Comparison of ENCODE assay signal across 26 mouse cellular contexts in genomic region chr9:118623483-118623882, GRCm38 (mm10). TPM values are rescaled to one million over a fixed set of nuclear protein-coding genes. Genes with fewer than 3 reads are reported as not detected.
DNase-seq lines count a peak whose midpoint lies in the region; ATAC-seq and TF ChIP-seq lines count a peak whose summit lies in the region.
"Had no signal": no experiment of that assay in that cellular context is flagged by ENCODE, and none has a peak within 500 bp of the region (broad histone marks: within the 10 kb centered on the region; RNA-seq: fewer than 3 reads in every experiment).

No protein-coding gene starts in this region.

- no peak overlapping the region for H3K4me3 ChIP-seq in forebrain, embryonic 10.5 days
- H3K4me3 ChIP-seq in forebrain, embryonic 14.5 days (ENCODE audit: low read depth, low read length): no peak overlapping the region
- no peak overlapping the region for H3K4me3 ChIP-seq in lung, adult 2 months (replicated peaks; ENCODE audit: extremely low read depth, low read depth, low read length)
- H3K4me3 ChIP-seq: erythroblast, embryonic 14.5 days; forebrain, embryonic 13.5 days; heart, embryonic 12.5 days; layer of hippocampus, adult 2 months; limb, embryonic 15.5 days; lung, embryonic 15.5 days; myocyte; neural tube, embryonic 15.5 days; stomach, embryonic 15.5 days had no signal

- peaks cover 52% of the 10 kb centered on the region for H3K4me1 ChIP-seq in forebrain, embryonic 10.5 days
- H3K4me1 ChIP-seq in forebrain, embryonic 14.5 days (ENCODE audit: control insufficient read depth, insufficient read depth, low read length): peaks cover 8% of the 10 kb centered on the region
- H3K4me1 ChIP-seq in lung, adult 2 months (ENCODE audit: control insufficient read depth, insufficient read depth, low read length): peaks cover 5% of the 10 kb centered on the region
- H3K4me1 ChIP-seq: forebrain, embryonic 13.5 days; stomach, embryonic 15.5 days had no signal

- peaks cover 5% of the 10 kb centered on the region; the same call in 1 of the 2 replicates for H3K36me3 ChIP-seq in forebrain, embryonic 10.5 days (replicated peaks)
- no peaks in the 10 kb centered on the region for H3K36me3 ChIP-seq in forebrain, embryonic 14.5 days (ENCODE audit: control insufficient read depth, insufficient read depth, low read length)
- H3K36me3 ChIP-seq: limb, embryonic 15.5 days; neural tube, embryonic 15.5 days had no signal

- 62% methylated on average over 9 of the region's 9 CpGs for WGBS in forebrain, embryonic 10.5 days
- WGBS in forebrain, embryonic 14.5 days: 79% methylated on average over 9 of the region's 9 CpGs
- 64% methylated on average over 9 of the region's 9 CpGs for WGBS in lung, adult 2 months

- H3K9ac ChIP-seq in forebrain, embryonic 14.5 days (ENCODE audit: low read length): no peak overlapping the region
- H3K9ac ChIP-seq: forebrain, embryonic 13.5 days; heart, embryonic 12.5 days; limb, embryonic 15.5 days; liver, embryonic 14.5 days; lung, embryonic 15.5 days; neural tube, embryonic 15.5 days; stomach, embryonic 15.5 days had no signal

- H3K27me3 ChIP-seq in forebrain, embryonic 10.5 days (ENCODE audit: poor library complexity, severe bottlenecking): peaks cover 9% of the 10 kb centered on the region; the same call in 1 of the 2 replicates
- no peaks in the 10 kb centered on the region for H3K27me3 ChIP-seq in forebrain, embryonic 14.5 days (replicated peaks; ENCODE audit: control insufficient read depth, insufficient read depth, low read length)
- H3K27me3 ChIP-seq: forebrain, embryonic 13.5 days; heart, embryonic 12.5 days; limb, embryonic 15.5 days; lung, embryonic 15.5 days; neural tube, embryonic 15.5 days; stomach, embryonic 15.5 days had no signal

- H3K4me2 ChIP-seq in forebrain, embryonic 14.5 days (ENCODE audit: low read length): no peak overlapping the region
- H3K4me2 ChIP-seq: forebrain, embryonic 13.5 days; heart, embryonic 12.5 days; limb, embryonic 15.5 days; lung, embryonic 15.5 days; neural tube, embryonic 15.5 days; stomach, embryonic 15.5 days had no signal

- DNase-seq in forebrain, embryonic 10.5 days (ENCODE audit: extremely low spot score, low spot score): no peak
- DNase-seq in forebrain, embryonic 14.5 days (ENCODE audit: low spot score): no peak
- DNase-seq in lung, postnatal 36 days: peak; percentile 28
- no peak for DNase-seq in lung, adult 2 months
- DNase-seq in embryo, embryonic 9.5 days (ENCODE audit: extremely low spot score): peak; percentile 33
- no peak for DNase-seq in left cerebral cortex, adult 18-20 months (ENCODE audit: low spot score in 2 of 2)
- DNase-seq in cerebellum, adult 9-10 months: no peak
- DNase-seq: cerebellum, adult 11 months; gastrocnemius, postnatal 10 days; heart, adult 11 months; heart, postnatal 10 days; kidney, postnatal 14 days; lung, postnatal 4 days; thymus, postnatal 25 days had no signal

- H3K27ac ChIP-seq in forebrain, embryonic 10.5 days: peak overlapping the region; percentile 48; the same call in 1 of the 2 replicates
- H3K27ac ChIP-seq in forebrain, embryonic 14.5 days (ENCODE audit: low read depth, low read length): no peak overlapping the region
- H3K27ac ChIP-seq: forebrain, embryonic 13.5 days; layer of hippocampus, adult 2 months; limb, embryonic 15.5 days; liver, embryonic 14.5 days; neural tube, embryonic 15.5 days; stomach, embryonic 15.5 days had no signal

- no peak for ATAC-seq in forebrain, embryonic 14.5 days
- ATAC-seq: forebrain, embryonic 13.5 days; intestine, postnatal 0 days; midbrain, embryonic 16.5 days had no signal

- TF ChIP-seq CTCF in lung, adult 2 months (IDR thresholded peaks at IDR 0.05; ENCODE audit: insufficient read depth, low read length): no peak

- no peak for TF ChIP-seq POLR2A in lung, adult 2 months (IDR thresholded peaks at IDR 0.05; ENCODE audit: borderline replicate concordance, extremely low read depth, low read depth, low read length)

- H3K9me3 ChIP-seq in forebrain, embryonic 10.5 days: no peaks in the 10 kb centered on the region
- H3K9me3 ChIP-seq in forebrain, embryonic 14.5 days (replicated peaks; ENCODE audit: control insufficient read depth, low read length): no peaks in the 10 kb centered on the region
- H3K9me3 ChIP-seq: forebrain, embryonic 13.5 days; heart, embryonic 12.5 days; limb, embryonic 15.5 days; lung, embryonic 15.5 days; neural tube, embryonic 15.5 days; stomach, embryonic 15.5 days had no signal

RNA-seq across cellular contexts. Expression of gene Itga9, which starts 17.0 kb away (rescaled TPM):
- 6.0 and 6.1 TPM in 2 replicates for polyA plus RNA-seq in forebrain, embryonic 10.5 days (2016; fragmentation: Nextera tagmentation; extraction: Ambion mirVana)
- polyA plus RNA-seq in forebrain, embryonic 14.5 days (2014; fragmentation: Nextera tagmentation; extraction: Ambion mirVana): 0.85 and 0.88 TPM in 2 replicates
- 54.0 and 66.2 TPM in 2 replicates for polyA plus RNA-seq in lung, adult 2 months (2012; rRNA removed)
- 1 to 10 TPM; 5.6 to 7.5 TPM for total RNA-seq in left cerebral cortex, adult 18-20 months (2021)

Comparison
In these comparisons a context has a peak if more than half of its experiments do, and no peak if none do; other contexts are left out.
1. DNase-seq: peak in lung, postnatal 36 days (single experiment) and embryo, embryonic 9.5 days (single experiment); none in forebrain, embryonic 10.5 days (single experiment), forebrain, embryonic 14.5 days (single experiment), lung, adult 2 months (single experiment), left cerebral cortex, adult 18-20 months (0 of 2) and cerebellum, adult 9-10 months (single experiment).